ENCODE assay signal across 14 mouse cellular contexts in the genomic region with DNA sequence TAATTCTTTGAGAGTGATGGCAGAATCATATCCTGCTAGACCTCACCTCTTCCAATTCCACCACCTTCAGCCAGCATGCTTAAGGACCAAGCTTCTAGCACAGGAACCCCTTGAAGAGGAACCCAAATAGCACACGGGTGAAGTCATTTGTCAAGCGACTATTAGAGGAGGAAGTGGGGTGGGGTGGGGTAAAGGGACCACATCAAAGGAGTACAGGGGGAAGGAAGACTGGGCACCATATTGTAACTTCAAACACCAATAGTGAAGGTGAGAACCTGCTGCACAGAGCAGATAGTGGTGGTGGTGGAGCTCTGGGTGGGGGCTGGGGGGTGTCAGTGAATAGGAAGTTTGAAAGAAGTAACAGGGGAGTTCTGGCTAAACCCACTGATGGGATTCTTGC. TPM values are rescaled to one million over a fixed set of nuclear protein-coding genes. Genes with fewer than 3 reads are reported as not detected.
"Had no signal": no experiment of that assay in that cellular context is flagged by ENCODE, and none has a peak within 500 bp of the region (broad histone marks: within the 10 kb centered on the region; RNA-seq: fewer than 3 reads in every experiment).

No protein-coding gene starts in this region.

- ATAC-seq: midbrain, embryonic 15.5 days had no signal

- DNase-seq: kidney, postnatal 25 days; layer of hippocampus, adult 9-11 months; liver, embryonic 13.5 days; lung, adult 2 months; lung, postnatal 14 days; lung, postnatal 4 days; right cerebral cortex, adult 18-20 months; right cerebral cortex, postnatal 14 days; right cerebral cortex, postnatal 4 days; thymus, adult 2 months; thymus, postnatal 14 days; thymus, postnatal 4 days had no signal

RNA-seq across cellular contexts. Expression of a gene that starts 28.8 kb away (rescaled TPM):
- total RNA-seq: megakaryocyte progenitor cell, adult 5-6 weeks had no signal
